Mouse (Mus musculus): ENCODE results near the gene Lhx9. TPM values are rescaled to one million over a fixed set of nuclear protein-coding genes. Genes with fewer than 3 reads are reported as not detected.

Gene Lhx9
- total RNA-seq, 2 experiments from 2014 or later: 1.8 to 4.9 TPM

Other genes with a start within 250 kb of the Lhx9 start
- gene Nek7, start 228.4 kb downstream of the Lhx9 start, total RNA-seq (2021): 10 to 100 TPM; 10.2 to 11.5 TPM
- gene 2310009B15Rik, start 8.3 kb upstream of the Lhx9 start, total RNA-seq (2021): 10 to 100 TPM; 14.7 to 17.2 TPM
- gene Dennd1b, start 114.9 kb upstream of the Lhx9 start, total RNA-seq (2021): 10 to 100 TPM; 18.9 to 20.0 TPM

Data from left cerebral cortex, postnatal 4 days (tissue).